Mouse (Mus musculus) heart, embryonic 10.5 days (tissue): ENCODE measurements at regions not wholly inside any gene's neighbourhood (a gene's known extent, or its start where the extent isn't known, plus 50 kb on each side); places are given as distances from the start of the nearest gene placed in this dataset.
"Not testable (repeated sequence)": the region's sequence is repeated elsewhere in the genome, so short reads cannot be mapped to it uniquely, and the experiment has no call there.

ENCODE experiments used
- DNase-seq: peaks from one replicate; pipeline ENCODE4 v3.0.0-alpha.2; 2017; ENCODE audit warnings: low spot score
- H3K27ac ChIP-seq: fragments of 300-500 bp; sonication (generic); 2 replicates; pipeline ENCODE4 v1.5.1; 2016; ENCODE audit warnings: mild to moderate bottlenecking
- H3K27me3 ChIP-seq: fragments of 300-500 bp; sonication (generic); 2 replicates; pipeline ENCODE4 v1.6.1; 2016; ENCODE audit warnings: mild to moderate bottlenecking; ENCODE audit not compliant: poor library complexity, insufficient read depth, severe bottlenecking
- H3K36me3 ChIP-seq: fragments of 300-500 bp; sonication (generic); 2 replicates; pipeline ENCODE4 v1.6.1; 2016; ENCODE audit warnings: mild to moderate bottlenecking, moderate library complexity
- H3K4me1 ChIP-seq: fragments of 300-500 bp; sonication (generic); 2 replicates; pipeline ENCODE4 v1.6.1; 2016; ENCODE audit warnings: mild to moderate bottlenecking
- H3K4me3 ChIP-seq: fragments of 300-500 bp; sonication (generic); 2 replicates; pipeline ENCODE4 v1.5.1; 2016; ENCODE audit warnings: mild to moderate bottlenecking, moderate library complexity
- H3K9me3 ChIP-seq: fragments of 300-500 bp; sonication (generic); 2 replicates; pipeline ENCODE4 v1.6.1; 2016; ENCODE audit warnings: mild to moderate bottlenecking, moderate library complexity
- WGBS: fragments of 180-500 bp; shearing (Covaris S2); methylation state at CpG from one replicate; pipeline ENCODE4 v1.1.7; 2016; 5-methylcytosine and 5-hydroxymethylcytosine counted together

GRCm38 (mm10) chr14:53616061-53616460 is 637.8 kb downstream of the Dad1 start:
- not testable (repeated sequence) for H3K27ac ChIP-seq, H3K4me1 ChIP-seq, H3K36me3 ChIP-seq, H3K27me3 ChIP-seq, H3K9me3 ChIP-seq, H3K4me3 ChIP-seq, DNase-seq
- WGBS = 41% methylated on average over 3 of the region's 3 CpGs

GRCm38 (mm10) chr14:53614341-53614740 is 639.6 kb downstream of the Dad1 start:
- Histone ChIP-seq H3K4me3 (no peak overlapping the region), H3K9me3 (no peaks in the 10 kb centered on the region), H3K27ac (no peak overlapping the region), H3K36me3 (no peaks in the 10 kb centered on the region), H3K4me1 (no peaks in the 10 kb centered on the region), H3K27me3 (no peaks in the 10 kb centered on the region)
- DNase-seq = no peak

- H3K4me3 ChIP-seq, H3K4me1 ChIP-seq, DNase-seq, H3K27me3 ChIP-seq, H3K9me3 ChIP-seq, H3K27ac ChIP-seq, H3K36me3 ChIP-seq: not testable (repeated sequence)
- WGBS = 41% methylated on average over 3 of the region's 3 CpGs
Observed at GRCm38 (mm10) chr14:53599299-53599698, 654.6 kb downstream of the Dad1 start.

- DNase-seq, H3K4me3 ChIP-seq, H3K4me1 ChIP-seq, H3K27ac ChIP-seq, H3K27me3 ChIP-seq, H3K9me3 ChIP-seq, H3K36me3 ChIP-seq: not testable (repeated sequence)
Observed at GRCm38 (mm10) chr14:53597287-53597686, 656.6 kb downstream of the Dad1 start.

GRCm38 (mm10) chr14:53590601-53591000 is 663.3 kb downstream of the Dad1 start:
- not testable (repeated sequence) for H3K9me3 ChIP-seq, DNase-seq, H3K27ac ChIP-seq, H3K4me3 ChIP-seq, H3K27me3 ChIP-seq, H3K4me1 ChIP-seq, H3K36me3 ChIP-seq
- 41% methylated on average over 6 of the region's 6 CpGs for WGBS

- H3K27ac ChIP-seq, H3K36me3 ChIP-seq, H3K4me1 ChIP-seq, H3K9me3 ChIP-seq, H3K4me3 ChIP-seq, DNase-seq, H3K27me3 ChIP-seq: not testable (repeated sequence)
- WGBS = 85% methylated on average over 6 of the region's 6 CpGs
Observed at GRCm38 (mm10) chr14:53582528-53582927, 671.4 kb downstream of the Dad1 start.

- 48% methylated on average over 3 of the region's 3 CpGs for WGBS
- not testable (repeated sequence) for H3K27ac ChIP-seq, H3K36me3 ChIP-seq, DNase-seq, H3K4me3 ChIP-seq, H3K9me3 ChIP-seq, H3K4me1 ChIP-seq, H3K27me3 ChIP-seq
Observed at GRCm38 (mm10) chr14:53581734-53582133, 672.2 kb downstream of the Dad1 start.

- not testable (repeated sequence) for H3K4me1 ChIP-seq, H3K4me3 ChIP-seq, H3K27me3 ChIP-seq, H3K36me3 ChIP-seq, H3K27ac ChIP-seq, H3K9me3 ChIP-seq, DNase-seq
- WGBS = 81% methylated on average over 1 of the region's 1 CpGs
Observed at GRCm38 (mm10) chr14:53576927-53577326, 677.0 kb downstream of the Dad1 start.

- not testable (repeated sequence) for H3K27ac ChIP-seq, DNase-seq, H3K4me1 ChIP-seq, H3K36me3 ChIP-seq, H3K27me3 ChIP-seq, H3K9me3 ChIP-seq, H3K4me3 ChIP-seq
- 81% methylated on average over 1 of the region's 1 CpGs for WGBS
Observed at GRCm38 (mm10) chr14:53572701-53573100, 681.2 kb downstream of the Dad1 start.

GRCm38 (mm10) chr14:53562606-53563005 is 691.3 kb downstream of the Dad1 start:
- 37% methylated on average over 2 of the region's 2 CpGs for WGBS
- no peak for DNase-seq
- Histone ChIP-seq H3K27ac (no peak overlapping the region), H3K4me3 (no peak overlapping the region), H3K36me3 (no peaks in the 10 kb centered on the region), H3K27me3 (no peaks in the 10 kb centered on the region), H3K4me1 (no peaks in the 10 kb centered on the region), H3K9me3 (no peaks in the 10 kb centered on the region)

- not testable (repeated sequence) for H3K9me3 ChIP-seq, H3K4me1 ChIP-seq, H3K27me3 ChIP-seq, DNase-seq, H3K27ac ChIP-seq, H3K4me3 ChIP-seq, H3K36me3 ChIP-seq
- WGBS = 81% methylated on average over 5 of the region's 5 CpGs
Observed at GRCm38 (mm10) chr14:53560146-53560545, 693.8 kb downstream of the Dad1 start.

GRCm38 (mm10) chr14:53559386-53559920 is 694.5 kb downstream of the Dad1 start:
- not testable (repeated sequence) for H3K36me3 ChIP-seq, DNase-seq, H3K27ac ChIP-seq

GRCm38 (mm10) chr14:53553771-53554170 is 700.1 kb downstream of the Dad1 start:
- no peak overlapping the region for H3K27ac ChIP-seq
- H3K27me3 ChIP-seq = no peaks in the 10 kb centered on the region
- H3K9me3 ChIP-seq = no peaks in the 10 kb centered on the region
- no peak for DNase-seq
- H3K36me3 ChIP-seq = no peaks in the 10 kb centered on the region
- no peak overlapping the region for H3K4me3 ChIP-seq
- no peaks in the 10 kb centered on the region for H3K4me1 ChIP-seq

More at GRCm38 (mm10) chr14:53559386-53559920, 694.5 kb downstream of the Dad1 start:
- not testable (repeated sequence) for H3K9me3 ChIP-seq, H3K4me3 ChIP-seq, H3K4me1 ChIP-seq, H3K27me3 ChIP-seq

- DNase-seq, H3K27me3 ChIP-seq: not testable (repeated sequence)
Observed at GRCm38 (mm10) chr14:53547365-53547764, 706.5 kb downstream of the Dad1 start.

More at GRCm38 (mm10) chr14:53547365-53547764, 706.5 kb downstream of the Dad1 start:
- not testable (repeated sequence) for H3K9me3 ChIP-seq, H3K36me3 ChIP-seq, H3K4me1 ChIP-seq, H3K4me3 ChIP-seq, H3K27ac ChIP-seq
